Mouse (Mus musculus) liver, embryonic 14.5 days (tissue): ENCODE measurements around the gene Dnajb7.

Experiments
- CTCF ChIP-seq: IDR thresholded peaks from 2 replicates; pipeline ENCODE4 v1.5.1; 2016; ENCODE audit warnings: antibody characterized with exemption, low read depth, control low read depth
- EP300 ChIP-seq: IDR thresholded peaks from 2 replicates; pipeline ENCODE4 v1.6.1; 2016; ENCODE audit warnings: antibody characterized with exemption, low read depth

GRCm38 (mm10) chr15:81399638-81400315, 8.3 kb downstream of the Dnajb7 start, which contains the start of the genes St13 and Xpnpep3:
- TF ChIP-seq CTCF (no peak), EP300 (peak; percentile 74)
